Mouse (Mus musculus): ENCODE data around the gene Plin2. TPM values are rescaled to one million over a fixed set of nuclear protein-coding genes. Genes with fewer than 3 reads are reported as not detected.

Plin2 gene
- polyA plus RNA-seq, 1 experiment = 60.7 TPM

DNA sequence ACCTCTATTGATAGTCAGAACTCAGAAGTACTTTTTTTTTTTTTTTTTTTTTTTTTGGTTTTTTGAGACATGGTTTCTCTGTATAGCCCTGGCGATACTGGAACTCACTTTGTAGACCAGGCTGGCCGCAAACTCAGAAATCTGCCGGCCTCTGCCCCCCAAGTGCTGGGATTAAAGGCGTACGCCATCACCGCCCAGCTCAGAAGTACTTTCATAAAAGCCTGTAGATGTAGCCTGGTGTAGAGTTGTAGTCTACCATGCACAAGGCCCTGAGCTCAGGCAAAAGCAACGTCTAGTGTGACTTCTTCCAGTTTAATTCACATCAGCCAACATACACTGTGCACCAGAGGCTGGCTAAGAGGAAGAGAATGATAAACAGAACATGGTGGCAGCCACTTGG, 23.1 kb upstream of the Plin2 start:
- Histone ChIP-seq H3K36me3 (ENCODE audit: control insufficient read depth, insufficient read depth, low read length, poor library complexity, severe bottlenecking) (no peaks in the 10 kb centered on the region), H3K4me3 (ENCODE audit: low read depth, low read length) (no peak overlapping the region), H3K4me1 (ENCODE audit: control insufficient read depth, insufficient read depth, low read length) (peaks cover 2% of the 10 kb centered on the region), H3K9me3 (replicated peaks; ENCODE audit: control insufficient read depth, insufficient read depth, low read length, poor library complexity, severe bottlenecking) (no peaks in the 10 kb centered on the region), H3K9ac (ENCODE audit: low read depth, poor library complexity, severe bottlenecking) (no peak overlapping the region), H3K27ac (ENCODE audit: insufficient read depth, low read length) (no peak overlapping the region), H3K27me3 (ENCODE audit: control insufficient read depth, insufficient read depth, low read length, poor library complexity, severe bottlenecking) (no peaks in the 10 kb centered on the region)
- TF ChIP-seq POLR2A (IDR thresholded peaks at IDR 0.05; ENCODE audit: insufficient read depth, low read length) = no peak
- no peak for TF ChIP-seq CTCF (IDR thresholded peaks at IDR 0.05; ENCODE audit: low read depth, low read length)
- TF ChIP-seq EP300 (IDR thresholded peaks at IDR 0.05; ENCODE audit: insufficient read depth, low read depth, low read length) = no peak

DNA sequence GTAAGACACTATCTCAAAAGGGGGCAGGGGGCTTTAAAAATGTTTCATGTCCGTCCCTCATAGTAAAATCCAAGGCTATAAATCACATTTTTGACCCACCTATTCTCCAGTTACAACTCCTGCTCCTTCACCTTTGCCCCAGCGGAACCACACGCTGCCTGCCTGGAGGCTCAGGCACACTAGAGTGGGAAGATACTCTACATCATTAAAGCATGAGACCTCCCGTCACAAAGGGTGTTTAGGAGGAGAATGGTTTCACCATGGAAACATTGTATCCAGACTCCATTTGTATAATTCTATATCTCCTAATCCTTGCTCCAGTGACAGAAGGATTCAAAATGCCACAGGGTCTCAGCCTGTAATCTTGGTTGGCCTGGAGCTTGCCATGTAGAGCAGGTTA, 21.4 kb upstream of the Plin2 start:
- Histone ChIP-seq H3K4me3 (ENCODE audit: low read depth, low read length) (no peak overlapping the region), H3K27ac (ENCODE audit: insufficient read depth, low read length) (no peak overlapping the region), H3K9ac (ENCODE audit: low read depth, poor library complexity, severe bottlenecking) (no peak overlapping the region), H3K36me3 (ENCODE audit: control insufficient read depth, insufficient read depth, low read length, poor library complexity, severe bottlenecking) (no peaks in the 10 kb centered on the region), H3K4me1 (ENCODE audit: control insufficient read depth, insufficient read depth, low read length) (peaks cover 6% of the 10 kb centered on the region), H3K27me3 (ENCODE audit: control insufficient read depth, insufficient read depth, low read length, poor library complexity, severe bottlenecking) (no peaks in the 10 kb centered on the region), H3K9me3 (replicated peaks; ENCODE audit: control insufficient read depth, insufficient read depth, low read length, poor library complexity, severe bottlenecking) (no peaks in the 10 kb centered on the region)
- TF ChIP-seq POLR2A (IDR thresholded peaks at IDR 0.05; ENCODE audit: insufficient read depth, low read length) (no peak), EP300 (IDR thresholded peaks at IDR 0.05; ENCODE audit: insufficient read depth, low read depth, low read length) (no peak)

DNA sequence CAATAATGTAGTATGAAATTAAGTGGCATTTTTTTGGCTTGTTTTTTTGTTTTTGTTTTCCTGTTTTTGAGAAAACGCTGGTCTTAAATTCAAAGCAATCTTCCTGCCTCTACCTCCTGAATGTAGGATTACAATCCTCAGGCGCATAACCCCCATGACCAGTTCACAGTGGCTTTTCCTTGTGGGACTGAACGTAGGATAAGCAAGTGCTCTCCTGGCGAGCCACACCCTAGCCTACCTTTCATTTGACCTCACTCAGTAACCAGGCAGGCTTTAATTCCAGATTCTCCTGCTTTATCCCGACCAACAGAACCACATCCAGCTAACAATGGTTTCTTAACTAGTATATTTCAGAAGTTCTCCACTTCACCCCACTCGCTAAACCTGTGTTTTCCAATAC, 20.9 kb upstream of the Plin2 start:
- no peak overlapping the region for H3K9ac ChIP-seq (ENCODE audit: low read depth, poor library complexity, severe bottlenecking)
- peaks cover 7% of the 10 kb centered on the region for H3K4me1 ChIP-seq (ENCODE audit: control insufficient read depth, insufficient read depth, low read length)
- H3K36me3 ChIP-seq (ENCODE audit: control insufficient read depth, insufficient read depth, low read length, poor library complexity, severe bottlenecking) = no peaks in the 10 kb centered on the region
- H3K4me3 ChIP-seq (ENCODE audit: low read depth, low read length) = no peak overlapping the region
- TF ChIP-seq EP300 (IDR thresholded peaks at IDR 0.05; ENCODE audit: insufficient read depth, low read depth, low read length) (no peak), CTCF (IDR thresholded peaks at IDR 0.05; ENCODE audit: low read depth, low read length) (no peak), POLR2A (IDR thresholded peaks at IDR 0.05; ENCODE audit: insufficient read depth, low read length) (no peak)
- no peaks in the 10 kb centered on the region for H3K9me3 ChIP-seq (replicated peaks; ENCODE audit: control insufficient read depth, insufficient read depth, low read length, poor library complexity, severe bottlenecking)
- H3K27ac ChIP-seq (ENCODE audit: insufficient read depth, low read length) = no peak overlapping the region
- no peaks in the 10 kb centered on the region for H3K27me3 ChIP-seq (ENCODE audit: control insufficient read depth, insufficient read depth, low read length, poor library complexity, severe bottlenecking)

- TF ChIP-seq EP300 (IDR thresholded peaks at IDR 0.05; ENCODE audit: insufficient read depth, low read depth, low read length) (no peak), CTCF (IDR thresholded peaks at IDR 0.05; ENCODE audit: low read depth, low read length) (no peak), POLR2A (IDR thresholded peaks at IDR 0.05; ENCODE audit: insufficient read depth, low read length) (no peak)
- H3K4me3 ChIP-seq (ENCODE audit: low read depth, low read length) = no peak overlapping the region
- no peaks in the 10 kb centered on the region for H3K36me3 ChIP-seq (ENCODE audit: control insufficient read depth, insufficient read depth, low read length, poor library complexity, severe bottlenecking)
- H3K9ac ChIP-seq (ENCODE audit: low read depth, poor library complexity, severe bottlenecking) = no peak overlapping the region
- peaks cover 7% of the 10 kb centered on the region for H3K4me1 ChIP-seq (ENCODE audit: control insufficient read depth, insufficient read depth, low read length)
- no peak overlapping the region for H3K27ac ChIP-seq (ENCODE audit: insufficient read depth, low read length)
- no peaks in the 10 kb centered on the region for H3K27me3 ChIP-seq (ENCODE audit: control insufficient read depth, insufficient read depth, low read length, poor library complexity, severe bottlenecking)
- no peaks in the 10 kb centered on the region for H3K9me3 ChIP-seq (replicated peaks; ENCODE audit: control insufficient read depth, insufficient read depth, low read length, poor library complexity, severe bottlenecking)
Observed at GRCm38 (mm10) chr4:86690194-86690593, 20.3 kb upstream of the Plin2 start.

- no peaks in the 10 kb centered on the region for H3K36me3 ChIP-seq (ENCODE audit: control insufficient read depth, insufficient read depth, low read length, poor library complexity, severe bottlenecking)
- no peak for TF ChIP-seq EP300 (IDR thresholded peaks at IDR 0.05; ENCODE audit: insufficient read depth, low read depth, low read length)
- TF ChIP-seq CTCF (IDR thresholded peaks at IDR 0.05; ENCODE audit: low read depth, low read length) = no peak
- TF ChIP-seq POLR2A (IDR thresholded peaks at IDR 0.05; ENCODE audit: insufficient read depth, low read length) = no peak
- peaks cover 7% of the 10 kb centered on the region for H3K4me1 ChIP-seq (ENCODE audit: control insufficient read depth, insufficient read depth, low read length)
- no peaks in the 10 kb centered on the region for H3K27me3 ChIP-seq (ENCODE audit: control insufficient read depth, insufficient read depth, low read length, poor library complexity, severe bottlenecking)
- no peak overlapping the region for H3K4me3 ChIP-seq (ENCODE audit: low read depth, low read length)
- no peak overlapping the region for H3K9ac ChIP-seq (ENCODE audit: low read depth, poor library complexity, severe bottlenecking)
- H3K27ac ChIP-seq (ENCODE audit: insufficient read depth, low read length) = no peak overlapping the region
- no peaks in the 10 kb centered on the region for H3K9me3 ChIP-seq (replicated peaks; ENCODE audit: control insufficient read depth, insufficient read depth, low read length, poor library complexity, severe bottlenecking)
Observed at GRCm38 (mm10) chr4:86689056-86689735, 19.3 kb upstream of the Plin2 start.

DNA sequence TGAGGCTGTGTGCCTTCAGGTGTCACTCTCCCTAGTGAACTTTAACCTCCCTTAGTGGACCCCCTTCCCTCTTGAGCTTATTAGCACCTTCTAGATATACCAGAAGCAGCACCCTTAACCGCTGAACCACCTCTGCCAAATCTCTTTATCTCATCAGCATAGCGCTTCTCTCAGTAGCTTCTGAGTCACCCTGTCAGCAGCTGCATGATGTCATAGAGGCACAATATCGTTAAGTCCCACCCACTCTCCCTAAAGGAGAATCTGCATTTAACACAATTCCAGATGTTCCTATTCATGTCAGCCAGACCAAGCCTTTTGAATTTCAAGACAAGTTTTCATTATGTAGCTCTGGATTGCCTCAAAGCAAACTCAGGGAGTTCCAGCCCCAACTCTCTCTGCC, 16.7 kb upstream of the Plin2 start:
- Histone ChIP-seq H3K27ac (ENCODE audit: insufficient read depth, low read length) (no peak overlapping the region), H3K9me3 (replicated peaks; ENCODE audit: control insufficient read depth, insufficient read depth, low read length, poor library complexity, severe bottlenecking) (no peaks in the 10 kb centered on the region), H3K9ac (ENCODE audit: low read depth, poor library complexity, severe bottlenecking) (no peak overlapping the region), H3K4me1 (ENCODE audit: control insufficient read depth, insufficient read depth, low read length) (peaks cover 7% of the 10 kb centered on the region), H3K27me3 (ENCODE audit: control insufficient read depth, insufficient read depth, low read length, poor library complexity, severe bottlenecking) (no peaks in the 10 kb centered on the region), H3K36me3 (ENCODE audit: control insufficient read depth, insufficient read depth, low read length, poor library complexity, severe bottlenecking) (no peaks in the 10 kb centered on the region), H3K4me3 (ENCODE audit: low read depth, low read length) (no peak overlapping the region)
- no peak for TF ChIP-seq POLR2A (IDR thresholded peaks at IDR 0.05; ENCODE audit: insufficient read depth, low read length)
- TF ChIP-seq CTCF (IDR thresholded peaks at IDR 0.05; ENCODE audit: low read depth, low read length) = no peak
- TF ChIP-seq EP300 (IDR thresholded peaks at IDR 0.05; ENCODE audit: insufficient read depth, low read depth, low read length) = no peak
